Mouse (Mus musculus): ENCODE measurements around the gene Prdm11.
A peak's percentile ranks its signal among the peaks of the same experiment; 100 is the strongest.

Gene Prdm11

DNA sequence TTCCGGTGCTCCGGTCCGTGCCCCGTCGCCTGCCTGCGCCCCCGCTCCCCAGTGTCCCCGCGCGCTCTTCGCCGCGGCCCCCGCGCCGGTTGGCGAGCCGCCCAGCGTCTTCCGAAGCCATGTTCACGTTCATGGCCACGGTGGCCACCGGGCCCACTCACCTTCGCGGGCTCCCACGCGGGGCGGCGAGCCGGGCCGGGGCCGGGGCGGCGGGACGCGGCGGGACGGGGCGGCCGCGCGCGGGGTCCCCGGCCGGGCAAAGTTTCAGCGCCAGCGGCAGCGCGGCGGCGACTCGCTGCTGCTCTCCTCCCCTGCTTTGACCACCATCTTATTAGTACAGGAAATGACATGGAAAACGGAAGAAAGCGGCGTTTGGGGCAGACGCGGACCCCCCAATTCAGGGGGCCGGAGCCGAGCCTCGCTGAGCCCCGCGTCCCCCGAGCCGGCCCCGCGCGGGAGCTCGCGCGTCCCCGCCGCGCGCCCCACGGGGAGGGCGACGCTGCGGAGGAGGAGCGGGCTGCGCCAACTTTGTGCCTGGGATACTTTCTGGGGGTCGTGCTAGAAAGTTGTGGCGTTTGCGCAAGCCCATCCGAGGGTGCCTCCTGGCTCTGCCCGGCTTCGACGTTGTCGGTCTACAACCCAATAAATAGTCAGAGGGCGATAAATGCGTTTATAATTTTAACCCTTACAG is at the start of gene Prdm11:
TSS of gene Prdm11 (minus strand) at position 350 of the 691 bp plus-strand sequence.
- DNase-seq (ENCODE audit: inconsistent ontology term) = peak; percentile 53

- DNase-seq (ENCODE audit: inconsistent ontology term) = no peak
Measured at GRCm38 (mm10) chr2:93092347-93092746, 46.4 kb upstream of the Prdm11 start.

GRCm38 (mm10) chr2:93091679-93092078 is 45.7 kb upstream of the Prdm11 start:
- DNase-seq (ENCODE audit: inconsistent ontology term) = no peak

DNA sequence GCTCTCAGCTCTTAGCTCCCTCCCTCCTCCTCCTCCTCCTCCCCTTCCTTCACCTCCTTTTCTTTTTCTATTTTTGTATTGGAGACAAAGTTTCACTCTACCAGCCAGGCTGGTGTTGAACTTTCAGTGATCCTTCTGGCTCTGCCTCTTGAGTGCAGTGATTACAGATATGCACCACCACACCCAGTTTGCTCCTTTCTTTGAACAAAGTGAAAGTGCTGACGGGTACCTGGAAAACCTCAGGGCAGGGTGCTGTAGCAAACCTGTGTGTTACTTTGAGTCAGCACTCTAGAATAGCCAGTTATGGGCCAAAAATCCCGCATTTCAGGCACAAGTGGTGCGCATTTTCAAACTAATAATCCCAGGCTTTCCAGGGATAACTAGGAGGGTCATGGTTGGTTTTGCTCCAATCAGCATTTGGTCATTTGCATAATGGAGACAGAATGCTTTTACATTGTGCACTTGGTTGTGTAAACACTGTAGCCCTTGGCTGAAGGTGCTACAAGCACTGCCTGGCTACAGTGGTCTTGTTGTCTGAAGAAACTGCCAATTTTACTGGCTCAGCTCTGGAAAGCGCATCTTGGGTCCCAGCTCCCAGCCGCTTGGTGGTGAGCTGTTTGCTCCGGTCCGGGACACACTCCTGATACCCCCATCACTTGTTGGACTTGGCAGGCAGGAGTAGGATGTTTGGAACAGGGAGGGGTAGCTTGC is 43.6 kb upstream of the Prdm11 start:
- DNase-seq (ENCODE audit: inconsistent ontology term) = no peak

- DNase-seq (ENCODE audit: inconsistent ontology term) = no peak
Measured at GRCm38 (mm10) chr2:93088006-93088405, 42.0 kb upstream of the Prdm11 start.

GRCm38 (mm10) chr2:93085291-93086027 is 39.5 kb upstream of the Prdm11 start:
- no peak for DNase-seq (ENCODE audit: inconsistent ontology term)

- no peak for DNase-seq (ENCODE audit: inconsistent ontology term)
Measured at GRCm38 (mm10) chr2:93084481-93084880, 38.5 kb upstream of the Prdm11 start.

- DNase-seq (ENCODE audit: inconsistent ontology term) = no peak
Measured at GRCm38 (mm10) chr2:93083317-93083716, 37.4 kb upstream of the Prdm11 start.

- no peak for DNase-seq (ENCODE audit: inconsistent ontology term)
Measured at GRCm38 (mm10) chr2:93082846-93083245, 36.9 kb upstream of the Prdm11 start.

DNA sequence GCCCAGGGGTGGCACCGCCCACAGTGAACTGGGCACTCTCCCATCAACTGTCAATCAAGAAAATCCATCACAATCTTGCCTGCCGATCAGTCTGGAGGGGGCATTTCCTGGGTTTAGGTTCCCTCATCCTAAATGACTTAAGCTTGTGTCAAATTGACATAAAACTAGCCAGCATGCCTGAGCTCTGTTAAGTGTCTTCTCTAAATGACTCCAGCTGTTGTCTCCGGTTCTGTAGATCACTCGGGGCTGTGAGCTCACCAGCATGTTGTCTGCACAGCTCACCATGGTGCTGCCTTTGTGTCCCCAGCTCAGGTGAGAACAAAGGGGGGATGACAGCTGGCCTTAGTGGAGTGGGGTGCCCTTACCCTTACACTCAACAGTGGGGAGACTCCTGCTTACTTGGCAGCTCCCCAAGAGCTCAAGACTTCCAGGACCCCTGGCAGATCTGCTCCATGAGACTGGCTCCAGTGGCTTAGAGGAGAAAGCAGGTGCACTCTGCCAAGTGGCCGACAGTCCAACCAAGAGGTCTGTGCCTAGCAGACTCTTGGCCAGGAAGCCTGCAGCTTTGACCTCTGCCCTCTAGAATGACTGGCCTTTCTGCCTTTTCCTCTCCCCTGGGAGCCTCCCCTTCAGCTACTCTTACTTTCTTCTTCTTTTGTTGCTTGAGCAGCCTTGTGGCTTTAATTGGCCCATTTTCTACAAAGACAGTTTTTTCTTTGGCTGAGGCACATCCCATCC is 35.1 kb upstream of the Prdm11 start:
- no peak for DNase-seq (ENCODE audit: inconsistent ontology term)

DNA sequence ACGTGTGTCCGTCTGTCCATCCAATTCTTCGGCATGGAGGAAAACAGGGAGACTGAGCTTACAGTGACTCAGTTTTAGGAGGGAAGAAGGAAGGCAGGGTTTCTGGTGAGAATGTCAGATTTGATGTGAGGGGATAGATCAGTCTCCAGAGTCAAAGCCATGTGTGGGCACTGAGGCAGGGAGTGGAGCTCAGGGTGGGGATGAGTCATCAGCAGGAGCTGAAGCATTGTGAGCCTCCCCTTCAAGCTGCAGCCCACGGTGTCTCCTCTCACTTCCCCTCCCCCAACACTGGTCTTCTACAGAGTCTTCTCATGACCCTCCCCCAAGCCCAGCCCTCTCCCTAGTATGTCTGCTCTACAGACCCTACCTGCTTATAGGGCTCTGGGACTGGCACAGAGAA is 33.4 kb upstream of the Prdm11 start:
- no peak for DNase-seq (ENCODE audit: inconsistent ontology term)

DNA sequence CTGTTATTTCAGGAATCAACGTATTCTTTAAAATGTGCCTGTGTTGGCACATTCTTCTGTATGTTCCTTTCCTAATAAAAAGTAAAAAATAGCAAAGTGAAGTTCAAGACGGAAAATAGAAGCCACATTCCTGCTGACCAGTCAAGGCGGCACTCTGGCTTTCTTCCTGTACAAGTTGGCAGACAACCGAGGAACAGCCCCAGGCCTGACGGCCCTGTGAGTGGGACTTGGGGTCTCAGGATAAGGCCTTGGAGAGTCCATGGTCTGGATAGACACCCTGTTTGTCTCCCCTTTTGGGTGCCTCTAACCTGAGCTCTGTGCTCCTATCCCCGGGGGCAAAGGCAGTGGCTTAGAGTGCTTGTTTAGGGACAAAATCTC is 30.6 kb upstream of the Prdm11 start:
- no peak for DNase-seq (ENCODE audit: inconsistent ontology term)

GRCm38 (mm10) chr2:93075738-93076577 is 30.0 kb upstream of the Prdm11 start:
- peak; percentile 29 for DNase-seq (ENCODE audit: inconsistent ontology term)

GRCm38 (mm10) chr2:93071656-93072055 is 25.7 kb upstream of the Prdm11 start:
- DNase-seq (ENCODE audit: inconsistent ontology term) = peak; percentile 80

GRCm38 (mm10) chr2:93068942-93069341 is 23.0 kb upstream of the Prdm11 start:
- DNase-seq (ENCODE audit: inconsistent ontology term) = peak; percentile 29

DNA sequence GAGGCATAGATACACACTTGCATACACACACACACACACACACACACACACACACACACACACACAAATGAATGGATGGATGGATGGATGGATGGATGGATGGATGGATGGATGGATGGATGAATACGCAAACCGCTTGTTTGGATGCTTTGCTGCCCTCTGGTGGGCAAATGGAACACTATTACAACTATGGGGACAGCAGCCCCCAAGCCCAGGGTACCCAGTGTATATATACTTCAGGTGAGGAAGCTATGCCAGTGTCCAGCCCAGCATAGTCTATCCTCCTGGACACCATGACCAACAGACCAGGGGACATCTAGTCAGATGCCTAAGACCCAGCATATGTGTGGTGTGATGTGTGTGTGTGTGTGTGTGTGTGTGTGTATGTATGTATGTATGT is 17.4 kb upstream of the Prdm11 start:
- no peak for DNase-seq (ENCODE audit: inconsistent ontology term)

DNA sequence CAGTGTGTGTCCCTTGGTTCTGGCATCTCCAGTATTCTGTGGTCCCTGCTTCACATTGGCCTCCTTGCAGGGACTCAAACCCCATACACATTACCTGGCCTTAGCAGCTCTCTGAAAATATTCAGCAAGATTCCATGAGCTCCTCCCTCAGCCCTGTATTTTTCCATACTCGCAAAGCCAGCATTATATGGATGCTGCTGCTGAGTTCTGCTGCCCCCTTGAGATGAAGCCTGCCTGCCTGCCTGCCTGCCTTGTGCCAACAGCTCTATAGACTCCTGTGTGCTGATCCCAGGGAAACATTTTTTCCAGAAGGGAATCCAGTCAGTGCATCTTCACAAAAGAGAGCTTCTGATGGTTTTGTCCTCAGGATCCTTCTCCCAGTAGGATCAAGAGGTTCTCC is 5.9 kb upstream of the Prdm11 start:
- no peak for DNase-seq (ENCODE audit: inconsistent ontology term)

DNA sequence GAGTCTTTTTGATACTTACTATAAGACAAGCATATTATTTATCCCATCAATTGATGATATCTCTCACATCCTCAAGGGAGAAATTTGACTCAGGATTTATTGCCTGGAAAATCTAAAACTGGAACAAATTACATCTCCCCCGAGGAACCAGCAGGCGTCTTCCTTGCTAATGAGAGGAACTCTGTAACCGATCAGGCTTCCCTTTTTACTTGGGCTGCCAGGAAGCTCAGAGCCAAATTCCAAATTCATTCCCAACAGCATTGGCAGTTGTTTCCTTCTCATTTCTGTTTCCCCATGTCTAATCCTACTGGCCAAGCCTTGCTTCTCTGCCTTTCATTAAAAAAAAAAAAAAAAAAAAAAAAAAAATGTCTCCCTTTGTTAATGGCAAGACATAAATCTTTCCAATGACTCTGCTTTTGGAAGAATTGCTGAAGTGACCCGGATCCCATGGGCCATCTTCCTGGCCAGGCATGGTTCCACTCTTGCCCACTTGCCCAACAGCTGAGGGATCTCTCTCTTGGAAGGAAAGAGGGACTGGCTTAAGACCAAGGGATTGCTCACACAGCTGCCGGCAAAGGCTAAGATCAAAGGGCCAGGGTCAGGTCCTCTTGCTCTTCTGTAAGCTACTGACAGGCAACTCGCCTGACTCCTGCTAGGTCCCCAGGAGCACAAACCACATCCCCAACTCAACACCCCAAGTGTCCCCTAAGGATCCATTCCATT is 2.8 kb upstream of the Prdm11 start:
- peak; percentile 73 for DNase-seq (ENCODE audit: inconsistent ontology term)

- DNase-seq (ENCODE audit: inconsistent ontology term) = no peak
Measured at GRCm38 (mm10) chr2:93047491-93048050, 1.6 kb upstream of the Prdm11 start.

- DNase-seq (ENCODE audit: inconsistent ontology term) = no peak
Measured at GRCm38 (mm10) chr2:93047036-93047435, 1.1 kb upstream of the Prdm11 start.

Measured in Muller cell, postnatal 12 days (primary cell).